Mouse (Mus musculus) left cerebral cortex, postnatal 10 days (tissue): ENCODE data around the gene Crybg1. TPM values are rescaled to one million over a fixed set of nuclear protein-coding genes. Genes with fewer than 3 reads are reported as not detected.
A peak's percentile ranks its signal among the peaks of the same experiment; 100 is the strongest.
"Not testable (repeated sequence)": the region's sequence is repeated elsewhere in the genome, so short reads cannot be mapped to it uniquely, and the experiment has no call there.

Experiments
- DNase-seq, 2 experiments: peaks; one replicate each; pipeline ENCODE4 v3.0.0; 2021 to 2022; ENCODE audit warnings: low spot score in 2 of 2, mixed read lengths in 1 of 2; ENCODE audit errors: extremely low spot score in 1 of 2
- intact Hi-C: fragments of 180-260 bp; cut with DNase I; formaldehyde crosslinking; loops from one replicate; pipeline ENCODE4 v1.15.1; 2025
- total RNA-seq, 2 experiments: library from RNA; stranded (reverse); gene quantifications; 2 replicates each; pipeline ENCODE4 v1.2.3; 2021

Gene Crybg1
- total RNA-seq, 2 experiments from 2014 or later, result 0.55 to 0.64 TPM

- intact Hi-C loops, result no loop called here
- no peak for DNase-seq
These were observed 155.5 kb downstream of the Crybg1 start for GRCm38 (mm10) chr10:43993198-43993597.

GRCm38 (mm10) chr10:43992506-43992905 is 156.1 kb downstream of the Crybg1 start:
- intact Hi-C loops, result no loop called here

GRCm38 (mm10) chr10:43991268-43991667 is 157.4 kb downstream of the Crybg1 start:
- DNase-seq, result no peak
- intact Hi-C loops, result no loop called here

More at GRCm38 (mm10) chr10:43992506-43992905, 156.1 kb downstream of the Crybg1 start:
- DNase-seq, result no peak

- no peak for DNase-seq
- intact Hi-C loops, result no loop called here
These were observed 164.8 kb downstream of the Crybg1 start for GRCm38 (mm10) chr10:43983866-43984265.

- intact Hi-C loops, result no loop called here
- DNase-seq, result no peak
These were observed 165.4 kb downstream of the Crybg1 start for GRCm38 (mm10) chr10:43983241-43983640.

- intact Hi-C loops, result no loop called here
- DNase-seq, result no peak
These were observed 166.2 kb downstream of the Crybg1 start for GRCm38 (mm10) chr10:43982470-43982869.

- intact Hi-C loops, DNase-seq: not testable (repeated sequence)
These were observed 167.9 kb downstream of the Crybg1 start for GRCm38 (mm10) chr10:43980742-43981141.

GRCm38 (mm10) chr10:43980080-43980479 is 168.6 kb downstream of the Crybg1 start:
- DNase-seq, result no peak
- intact Hi-C loops, result no loop called here

GRCm38 (mm10) chr10:43977353-43977752 is 171.3 kb downstream of the Crybg1 start:
- peak in 1 of 2 experiments; percentile 48 for DNase-seq
- intact Hi-C loops, result no loop called here

- no peak for DNase-seq
- intact Hi-C loops, result no loop called here
These were observed 175.4 kb downstream of the Crybg1 start for GRCm38 (mm10) chr10:43973244-43973643.

- DNase-seq, result peak in 1 of 2 experiments; percentile 27
- intact Hi-C loops, result no loop called here
These were observed 183.7 kb downstream of the Crybg1 start for GRCm38 (mm10) chr10:43964943-43965342.

GRCm38 (mm10) chr10:43953942-43954341 is 194.7 kb downstream of the Crybg1 start:
- DNase-seq, result peak; percentile 41 to 49
- intact Hi-C loops, result loop anchor here (2.0 to 10.0 kb wide), 3 partner anchors 117 to 278 kb away; no protein-coding TSS in a partner anchor

GRCm38 (mm10) chr10:43945435-43945834 is 203.2 kb downstream of the Crybg1 start:
- intact Hi-C loops, result no loop called here
- no peak for DNase-seq

GRCm38 (mm10) chr10:43943736-43944135 is 204.9 kb downstream of the Crybg1 start:
- intact Hi-C loops, result no loop called here
- DNase-seq, result no peak

- intact Hi-C loops, result no loop called here
- DNase-seq, result no peak
These were observed 209.5 kb downstream of the Crybg1 start for GRCm38 (mm10) chr10:43939136-43939662.

GRCm38 (mm10) chr10:43928596-43928995 is 220.1 kb downstream of the Crybg1 start:
- no peak for DNase-seq
- intact Hi-C loops, result no loop called here

GRCm38 (mm10) chr10:43927736-43928135 is 220.9 kb downstream of the Crybg1 start:
- no peak for DNase-seq
- intact Hi-C loops, result no loop called here

GRCm38 (mm10) chr10:43925776-43926175 is 222.9 kb downstream of the Crybg1 start:
- intact Hi-C loops, result not testable (repeated sequence)

GRCm38 (mm10) chr10:43923096-43923495 is 225.6 kb downstream of the Crybg1 start:
- DNase-seq, result no peak
- intact Hi-C loops, result no loop called here

More at GRCm38 (mm10) chr10:43925776-43926175, 222.9 kb downstream of the Crybg1 start:
- not testable (repeated sequence) for DNase-seq

- peak; percentile 76 to 83 for DNase-seq
- intact Hi-C loops, result loop anchor here (2.0 kb wide), 1 partner anchor 344 kb away; no protein-coding TSS in a partner anchor
These were observed 229.7 kb downstream of the Crybg1 start for GRCm38 (mm10) chr10:43918696-43919608.
